Mouse (Mus musculus): Measurements from ENCODE around the gene Skint7.

- TF ChIP-seq CTCF (IDR thresholded peaks at IDR 0.05; ENCODE audit: extremely low read depth, insufficient read depth, insufficient read length, insufficient replicate concordance) = no peak
- no peak for TF ChIP-seq POLR2A (IDR thresholded peaks at IDR 0.05; ENCODE audit: low read depth, low read length)
These were observed at the start of gene Skint7 for GRCm38 (mm10) chr4:111972623-111973022.

Data from spleen, adult 2 months (tissue).